Mouse (Mus musculus) cerebellum, postnatal 25 days (tissue): Measurements from ENCODE around the gene Lgr5.

Source experiments
- DNase-seq, 2 experiments: peaks; one replicate each; pipeline ENCODE4 v3.0.0; 2021; ENCODE audit warnings: mixed read lengths in 2 of 2

The Lgr5 gene

GRCm38 (mm10) chr10:115587301-115587969 lies at the start of gene Lgr5:
Lgr5 (minus strand) TSS chr10:115587780.
- peak; percentile 86 to 87 for DNase-seq

GRCm38 (mm10) chr10:115626678-115627077 lies 39.1 kb upstream of the Lgr5 start:
- DNase-seq = no peak

DNA sequence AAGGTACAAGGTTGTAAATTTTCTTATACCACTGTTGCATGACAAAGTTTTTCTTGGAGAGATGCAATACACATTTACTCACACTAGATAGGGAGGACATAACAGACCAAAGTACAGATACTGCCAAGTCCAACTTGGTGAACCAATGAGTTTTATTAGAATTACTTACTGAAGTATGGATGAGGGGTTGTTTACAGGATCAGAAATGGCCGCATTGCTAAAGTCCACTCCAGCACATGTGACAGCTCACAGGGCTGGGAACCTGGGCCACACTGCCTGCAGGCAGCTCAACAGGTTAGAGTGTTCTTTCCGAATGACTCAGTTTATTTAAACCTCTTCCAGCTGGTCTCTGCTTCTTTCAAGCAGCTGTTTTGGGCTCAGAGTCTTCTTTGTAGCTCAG lies 37.4 kb upstream of the Lgr5 start:
- DNase-seq = no peak

GRCm38 (mm10) chr10:115623956-115624671 lies 36.5 kb upstream of the Lgr5 start:
- DNase-seq = peak in 1 of 2 experiments; percentile 8

DNA sequence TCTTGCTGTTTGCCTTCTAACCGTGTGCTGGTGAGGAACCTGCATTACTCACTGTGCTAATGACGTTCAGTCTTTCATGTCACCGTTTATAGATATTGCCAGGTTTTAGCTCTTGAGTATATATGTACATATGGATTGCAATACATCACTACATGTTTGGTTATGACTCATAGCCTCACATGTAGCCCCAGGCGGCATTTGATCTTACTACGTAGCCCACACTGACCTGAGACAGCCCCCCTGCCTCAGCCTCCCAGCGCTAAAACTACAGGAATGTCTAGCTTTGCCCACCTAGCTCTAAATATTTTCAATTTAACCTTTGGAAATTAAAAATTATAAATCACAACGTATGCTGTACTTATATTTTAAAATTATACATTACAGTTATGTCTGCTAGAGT lies 35.9 kb upstream of the Lgr5 start:
- DNase-seq = no peak

DNA sequence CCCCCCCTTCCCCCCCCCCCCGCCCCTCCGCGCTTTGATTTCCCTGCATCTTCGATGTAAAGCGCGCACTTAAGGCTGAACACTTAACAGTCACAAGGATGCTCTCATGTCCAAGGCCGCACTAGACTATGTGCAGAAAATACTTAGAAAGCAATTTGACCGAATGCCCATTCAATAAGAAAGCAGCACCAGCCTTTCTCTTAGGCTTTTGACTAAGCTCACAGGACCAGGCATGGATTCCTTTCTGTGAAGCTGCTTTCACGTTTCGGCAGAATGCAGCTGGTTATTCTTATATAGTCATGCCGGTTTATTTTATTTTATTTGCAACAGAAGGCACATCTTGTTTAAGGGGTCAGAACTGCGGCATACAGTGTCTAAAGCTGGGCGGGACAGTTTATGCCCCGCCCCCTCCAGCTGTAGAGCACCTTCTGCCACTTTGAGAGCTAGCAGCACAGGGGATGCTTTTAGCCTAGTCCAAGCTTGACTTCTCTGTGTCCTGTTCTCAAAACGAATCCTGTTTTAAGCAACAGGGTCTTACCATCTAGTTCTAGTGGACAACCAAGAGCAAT lies 30.8 kb upstream of the Lgr5 start:
- peak in 1 of 2 experiments; percentile 6 for DNase-seq

DNA sequence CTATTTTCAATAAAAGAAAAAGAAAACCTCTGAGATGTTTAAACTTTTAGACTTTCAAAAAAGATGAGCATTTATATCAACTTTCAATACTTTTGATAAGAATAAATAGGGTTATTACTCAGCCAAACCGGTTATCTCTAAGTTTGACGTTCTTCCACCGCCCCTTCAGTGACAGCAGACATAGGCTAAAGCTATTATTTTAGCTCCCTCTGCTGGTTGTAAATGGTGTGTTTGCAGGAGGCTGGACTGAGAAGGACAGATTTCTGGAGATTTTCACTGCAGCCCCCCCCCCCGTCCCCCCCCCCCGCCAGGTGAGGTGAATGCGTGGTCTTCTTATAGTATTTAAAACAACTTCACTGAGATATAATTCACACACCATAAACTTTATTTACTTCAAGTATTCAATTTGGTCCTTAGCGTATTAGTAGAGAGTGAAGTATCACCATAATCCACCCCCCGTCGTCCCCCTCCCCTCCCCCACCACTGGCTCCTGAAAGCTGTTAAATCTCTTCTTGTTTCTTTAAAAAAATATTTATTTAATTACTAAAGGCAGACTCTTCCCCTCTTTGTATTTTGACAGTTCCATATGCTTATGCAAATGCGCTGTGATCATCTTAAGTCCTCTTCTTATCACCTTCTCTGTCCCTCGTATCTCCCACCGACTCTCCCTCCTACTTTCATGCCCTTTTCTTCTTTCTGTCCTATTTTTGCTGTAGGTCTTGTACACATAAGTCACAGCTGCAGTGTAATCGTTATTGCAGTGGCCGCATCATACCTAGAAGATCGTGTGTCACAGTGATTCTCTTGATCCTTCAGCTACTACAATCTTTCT lies 30.1 kb upstream of the Lgr5 start:
- peak; percentile 21 to 66 for DNase-seq

GRCm38 (mm10) chr10:115595748-115596147 lies 8.2 kb upstream of the Lgr5 start:
- DNase-seq = no peak

DNA sequence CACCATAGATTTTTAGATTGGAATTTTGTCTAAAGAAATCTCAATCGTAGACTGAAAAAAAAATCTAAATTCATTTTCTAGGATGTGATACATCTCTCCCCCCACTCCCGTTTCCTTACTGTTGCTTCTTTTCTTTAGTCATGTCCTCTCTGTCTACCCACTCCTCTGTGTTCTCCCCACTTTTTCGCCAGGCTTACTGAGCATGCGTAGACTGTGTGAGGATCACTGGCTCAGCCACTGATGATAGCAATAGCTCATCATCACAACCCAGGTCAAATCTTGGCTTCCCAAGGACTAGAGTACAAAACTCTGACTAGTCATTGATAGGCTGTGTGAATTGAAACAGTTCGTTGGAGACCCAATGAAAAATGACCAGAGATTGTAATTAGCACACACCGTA lies 6.1 kb upstream of the Lgr5 start:
- no peak for DNase-seq

DNA sequence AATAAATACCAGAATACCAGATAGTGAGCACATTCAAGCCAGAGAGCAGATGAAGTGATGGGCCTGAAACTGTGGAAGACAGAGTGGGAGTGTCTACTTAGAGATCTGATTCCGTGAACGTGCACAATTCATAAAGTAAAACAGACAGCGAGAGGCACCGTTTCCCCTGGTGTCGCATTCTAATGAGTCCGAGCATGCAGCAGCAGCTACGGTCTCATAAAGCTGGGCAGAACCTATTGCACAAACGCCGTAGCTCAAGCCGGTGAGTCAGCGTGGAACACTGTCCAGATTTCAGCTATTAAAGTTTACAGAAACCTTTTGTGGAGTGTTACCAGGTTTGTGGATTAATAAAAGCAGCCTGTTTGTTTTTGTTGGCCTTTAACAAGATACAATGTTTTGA lies 5.6 kb upstream of the Lgr5 start:
- DNase-seq = no peak

GRCm38 (mm10) chr10:115587979-115588378 lies 399 bp upstream of the Lgr5 start:
- peak; percentile 15 to 26 for DNase-seq

- peak; percentile 59 to 63 for DNase-seq
Measured at GRCm38 (mm10) chr10:115586246-115587231, 1.0 kb downstream of the Lgr5 start.

GRCm38 (mm10) chr10:115585491-115586245 lies 1.9 kb downstream of the Lgr5 start:
- DNase-seq = no peak

DNA sequence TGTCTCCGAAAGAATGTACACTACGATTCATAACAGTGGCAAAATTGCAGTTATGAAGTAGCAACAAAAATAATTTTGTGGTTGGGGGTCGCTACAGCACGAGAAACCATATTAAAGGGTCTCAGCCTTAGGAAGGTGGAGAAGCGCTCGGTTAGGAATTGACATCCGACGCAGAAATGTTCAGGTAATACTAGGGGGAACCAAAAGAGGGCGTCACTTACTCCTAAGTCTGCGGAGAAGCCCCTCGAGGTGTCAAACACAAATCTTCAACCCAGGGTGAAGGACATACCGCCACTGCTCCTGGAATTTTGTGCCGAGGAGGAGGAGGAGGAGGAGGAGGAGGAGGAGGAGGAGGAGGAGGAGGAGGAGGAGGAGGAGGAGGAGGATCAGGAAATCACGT lies 2.9 kb downstream of the Lgr5 start:
- DNase-seq = peak in 1 of 2 experiments; percentile 30

DNA sequence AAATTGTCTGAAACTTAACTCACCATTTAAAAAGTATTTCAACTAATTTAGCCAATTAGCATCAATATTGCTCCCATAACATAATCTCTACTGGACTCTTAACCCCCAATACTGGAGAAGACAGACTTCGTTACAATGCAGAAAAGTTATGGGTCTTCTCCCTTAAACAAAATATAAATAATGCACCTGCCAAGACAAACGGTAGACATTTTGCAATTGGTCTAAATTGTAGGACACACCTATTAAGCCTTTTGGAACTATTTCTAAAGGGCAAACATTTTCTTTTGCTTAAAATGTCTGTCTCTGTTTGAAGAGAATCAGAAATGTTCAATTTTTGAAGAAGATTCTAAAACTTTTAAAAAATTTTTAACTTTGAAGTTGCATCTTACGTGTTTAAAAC lies 4.5 kb downstream of the Lgr5 start:
- no peak for DNase-seq

DNA sequence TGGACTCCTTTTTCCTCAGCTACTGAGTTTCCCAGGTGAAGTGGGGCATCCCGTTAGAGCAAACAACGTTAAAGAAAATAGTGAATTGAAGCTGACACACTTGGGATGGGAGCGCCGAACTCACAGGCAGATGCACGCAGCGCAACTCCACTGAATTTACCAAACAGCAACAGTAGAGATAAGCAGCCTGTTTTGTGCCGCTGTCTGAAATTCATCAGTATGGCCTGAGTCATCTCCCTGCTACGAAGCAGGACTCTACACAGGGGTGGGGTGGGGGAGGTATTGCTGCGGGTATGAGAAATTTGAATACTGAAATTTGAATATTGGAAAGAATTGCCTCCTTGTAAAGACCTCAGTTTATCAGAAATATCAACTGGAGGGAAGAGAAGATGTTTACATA lies 5.6 kb downstream of the Lgr5 start:
- no peak for DNase-seq

DNA sequence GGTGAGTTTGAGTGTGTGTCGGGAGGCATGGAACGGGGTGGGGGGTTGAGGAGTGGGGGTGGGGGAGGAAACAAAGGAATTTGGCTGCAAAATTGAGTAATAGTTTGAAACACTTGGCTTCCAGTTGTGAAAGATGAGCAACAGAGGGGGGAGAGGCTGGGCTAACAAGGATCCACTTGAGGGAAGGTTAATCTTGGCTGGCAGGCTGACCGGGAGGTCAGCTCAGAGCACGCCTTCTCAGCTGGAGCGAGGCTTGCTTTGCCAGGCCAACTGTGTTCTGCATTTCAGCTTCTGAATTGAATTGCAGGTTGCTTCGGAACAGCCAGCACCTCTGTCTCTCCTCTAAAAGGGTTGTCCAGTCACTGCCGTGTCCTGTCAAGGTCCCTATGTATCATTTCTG lies 8.1 kb downstream of the Lgr5 start:
- peak in 1 of 2 experiments; percentile 14 for DNase-seq

DNA sequence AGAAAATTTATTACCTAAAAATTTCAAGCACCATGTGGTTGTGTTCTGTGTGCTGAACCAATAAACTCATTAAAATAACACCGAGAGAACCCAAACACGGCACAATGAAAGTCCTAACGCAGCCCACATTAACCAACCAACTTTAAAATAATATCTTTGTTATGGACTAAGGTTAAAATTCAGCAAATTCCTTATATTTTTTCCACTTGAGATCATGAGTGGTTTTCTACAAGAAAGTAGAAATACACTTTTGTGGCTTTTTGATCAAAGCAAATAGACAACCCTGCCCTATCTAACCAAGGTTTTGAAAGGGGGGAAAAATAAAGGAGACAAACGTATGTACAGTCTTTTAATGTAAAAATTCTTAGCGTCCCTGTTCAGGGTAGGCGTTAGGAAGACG lies 8.5 kb downstream of the Lgr5 start:
- DNase-seq = no peak

DNA sequence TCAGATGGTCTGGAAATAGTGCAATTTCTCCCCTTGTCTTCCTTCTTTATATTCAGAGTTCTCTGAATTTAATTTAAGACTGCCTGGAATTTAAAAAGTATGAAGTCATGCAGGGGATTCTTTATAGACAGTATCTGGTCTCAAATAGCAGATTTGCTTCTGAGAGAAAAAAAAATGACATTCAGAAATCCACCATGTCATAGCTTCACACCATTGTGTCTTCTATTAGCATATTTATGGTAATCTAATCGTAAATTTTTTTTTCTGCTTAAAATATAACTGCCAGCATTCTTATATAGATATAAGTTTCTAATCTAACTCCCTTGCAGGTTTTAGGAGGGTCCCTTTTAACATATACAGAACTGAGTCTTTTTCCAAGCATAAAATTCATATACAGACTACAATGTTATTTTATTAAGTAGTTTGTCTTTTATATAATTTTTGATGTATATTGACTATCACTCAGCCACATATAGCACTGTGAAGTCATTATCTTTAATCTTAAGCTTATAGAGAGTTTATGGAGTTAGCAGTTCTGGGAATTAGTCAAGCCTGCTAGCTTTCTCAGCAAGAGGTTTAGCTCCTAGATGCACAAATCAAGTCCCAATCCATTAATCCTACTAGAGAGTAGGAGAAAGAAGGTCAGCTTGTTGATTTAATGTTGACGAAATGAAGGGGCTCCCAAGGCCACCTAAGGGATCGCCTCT lies 15.7 kb downstream of the Lgr5 start:
- no peak for DNase-seq

DNA sequence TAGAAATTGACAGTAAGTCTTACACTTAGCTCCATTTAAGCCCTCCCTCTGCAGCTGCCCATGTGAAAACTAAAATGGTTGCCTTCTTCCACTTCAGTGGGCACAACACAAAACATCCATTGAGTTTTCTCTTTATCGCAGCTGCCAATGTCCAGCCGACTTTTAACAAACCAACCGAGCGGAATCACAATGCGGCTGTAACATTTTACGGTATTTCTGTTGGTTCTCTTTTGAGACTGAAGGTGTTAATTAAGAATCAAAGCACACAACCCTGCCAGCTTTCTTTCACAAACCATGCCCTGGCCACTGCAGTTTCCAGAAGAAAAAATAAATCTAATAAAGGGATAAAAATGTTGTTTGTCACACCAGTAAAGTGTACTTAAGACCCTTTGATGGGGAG lies 16.3 kb downstream of the Lgr5 start:
- no peak for DNase-seq

DNA sequence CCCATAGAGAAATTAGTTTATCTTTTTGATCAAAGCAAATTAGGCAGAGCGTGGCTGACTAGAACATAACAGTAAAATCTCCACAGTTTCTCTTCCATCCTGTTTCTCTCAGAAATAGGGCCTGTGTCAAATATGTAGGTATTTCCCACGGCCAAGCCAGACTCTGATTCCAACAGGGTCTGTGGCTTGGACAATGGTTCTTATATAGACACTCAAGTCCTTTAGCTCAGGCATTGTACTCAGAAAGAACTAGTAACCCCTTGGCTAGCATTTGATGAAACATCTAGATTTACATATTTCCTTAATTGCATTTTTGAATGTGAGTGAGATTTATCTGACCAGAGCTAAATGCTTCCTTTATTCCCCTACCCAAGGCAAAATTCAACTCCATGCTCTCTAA lies 17.0 kb downstream of the Lgr5 start:
- DNase-seq = no peak
